Comparison of ENCODE assay signal across 8 mouse cellular contexts in the genomic region with DNA sequence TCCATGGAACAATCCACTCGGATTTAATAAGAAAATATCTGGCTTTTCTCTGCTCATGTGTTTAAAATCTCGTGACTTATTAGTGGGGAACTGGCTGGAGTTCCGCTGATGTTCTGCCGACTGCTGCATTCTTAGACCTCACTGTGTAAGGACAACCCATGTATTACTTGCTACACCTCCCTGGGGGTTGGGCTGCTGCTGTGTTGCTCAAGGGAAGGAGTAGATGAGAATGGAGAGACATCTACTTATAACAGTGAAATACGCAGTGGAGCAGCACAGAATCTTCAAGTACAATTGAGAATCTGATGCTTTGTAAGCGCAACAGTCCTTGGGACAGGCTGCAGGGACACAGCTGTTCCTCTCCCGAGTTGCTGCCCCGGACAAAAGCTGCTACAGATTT.
DNase-seq lines count a peak whose midpoint lies in the region; ATAC-seq lines count a peak whose summit lies in the region.

No protein-coding gene starts in this region.

- no peak for ATAC-seq in limb, embryonic 12.5 days (ENCODE audit: insufficient number of reproducible peaks, insufficient read depth, low FRiP score, low TSS enrichment, low read depth)
- 0 out of 2 replicates have a peak, but pooled peaks have one; percentile 34 for ATAC-seq in forebrain, embryonic 12.5 days (ENCODE audit: low FRiP score)
- 0 out of 2 replicates have a peak, but pooled peaks have one; percentile 44 for ATAC-seq in midbrain, embryonic 12.5 days (ENCODE audit: low FRiP score, low read depth)

- H3K4me2 ChIP-seq in limb, embryonic 12.5 days: no peak overlapping the region
- H3K4me2 ChIP-seq in forebrain, embryonic 12.5 days: peak overlapping the region; percentile 21; the same call in 1 of the 2 replicates
- no peak overlapping the region for H3K4me2 ChIP-seq in midbrain, embryonic 12.5 days (replicated peaks)

- intact Hi-C loops in heart, postnatal 14 days (cut with DNase I): loop anchor here (2.0 kb wide), 1 partner anchor 32 kb away; no protein-coding TSS in a partner anchor
- intact Hi-C loops in left cerebral cortex, postnatal 14 days (cut with DNase I): no loop called here

- H3K36me3 ChIP-seq in limb, embryonic 12.5 days: no peaks in the 10 kb centered on the region
- H3K36me3 ChIP-seq in limb, embryonic 10.5 days: no peaks in the 10 kb centered on the region
- H3K36me3 ChIP-seq in forebrain, embryonic 12.5 days (replicated peaks): no peaks in the 10 kb centered on the region
- H3K36me3 ChIP-seq in midbrain, embryonic 12.5 days: no peaks in the 10 kb centered on the region

- H3K9me3 ChIP-seq in limb, embryonic 12.5 days: no peaks in the 10 kb centered on the region
- H3K9me3 ChIP-seq in limb, embryonic 10.5 days (replicated peaks): no peaks in the 10 kb centered on the region
- no peaks in the 10 kb centered on the region for H3K9me3 ChIP-seq in forebrain, embryonic 12.5 days
- no peaks in the 10 kb centered on the region for H3K9me3 ChIP-seq in midbrain, embryonic 12.5 days

- no peak overlapping the region for H3K9ac ChIP-seq in limb, embryonic 12.5 days (replicated peaks)
- no peak overlapping the region for H3K9ac ChIP-seq in forebrain, embryonic 12.5 days
- H3K9ac ChIP-seq in midbrain, embryonic 12.5 days (replicated peaks): no peak overlapping the region

- DNase-seq in limb, embryonic 10.5 days (ENCODE audit: low spot score): no peak
- peak; percentile 63 to 69 for DNase-seq in heart, postnatal 14 days
- DNase-seq in left cerebral cortex, postnatal 14 days (ENCODE audit: low spot score in 2 of 2): peak; percentile 19 to 50
- peak; percentile 71 for DNase-seq in testis, postnatal 10 days (ENCODE audit: low spot score)
- DNase-seq in cerebellum, adult 8-10 months: no peak

- H3K27ac ChIP-seq in limb, embryonic 12.5 days: peak overlapping the region; percentile 42; the same call in 1 of the 2 replicates
- H3K27ac ChIP-seq in limb, embryonic 10.5 days: no peak overlapping the region
- H3K27ac ChIP-seq in forebrain, embryonic 12.5 days: 0 out of 2 replicates have a peak overlapping the region, but pooled peaks have one; percentile 50
- H3K27ac ChIP-seq in midbrain, embryonic 12.5 days (replicated peaks): peak overlapping the region; percentile 56

- 57% methylated on average over 8 of the region's 8 CpGs for WGBS in limb, embryonic 12.5 days
- 81% methylated on average over 8 of the region's 8 CpGs for WGBS in limb, embryonic 10.5 days
- WGBS in forebrain, embryonic 12.5 days: 36% methylated on average over 8 of the region's 8 CpGs
- WGBS in midbrain, embryonic 12.5 days: 41% methylated on average over 8 of the region's 8 CpGs

- peaks cover 21% of the 10 kb centered on the region for H3K4me1 ChIP-seq in limb, embryonic 12.5 days (replicated peaks)
- peaks cover 11% of the 10 kb centered on the region; the same call in 1 of the 2 replicates for H3K4me1 ChIP-seq in limb, embryonic 10.5 days
- peaks cover 34% of the 10 kb centered on the region for H3K4me1 ChIP-seq in forebrain, embryonic 12.5 days
- peaks cover 33% of the 10 kb centered on the region for H3K4me1 ChIP-seq in midbrain, embryonic 12.5 days

- H3K27me3 ChIP-seq in limb, embryonic 12.5 days: no peaks in the 10 kb centered on the region
- H3K27me3 ChIP-seq in limb, embryonic 10.5 days (ENCODE audit: low read depth, poor library complexity, severe bottlenecking): no peaks in the 10 kb centered on the region
- no peaks in the 10 kb centered on the region for H3K27me3 ChIP-seq in forebrain, embryonic 12.5 days
- H3K27me3 ChIP-seq in midbrain, embryonic 12.5 days: no peaks in the 10 kb centered on the region

- no peak overlapping the region for H3K4me3 ChIP-seq in limb, embryonic 12.5 days (replicated peaks)
- H3K4me3 ChIP-seq in limb, embryonic 10.5 days: no peak overlapping the region
- no peak overlapping the region for H3K4me3 ChIP-seq in forebrain, embryonic 12.5 days (replicated peaks)
- H3K4me3 ChIP-seq in midbrain, embryonic 12.5 days: no peak overlapping the region

Comparison
In these comparisons a context has a peak if more than half of its experiments do, and no peak if none do; other contexts are left out.
1. DNase-seq: peak in heart, postnatal 14 days (2 of 2), left cerebral cortex, postnatal 14 days (2 of 2) and testis, postnatal 10 days (single experiment); none in limb, embryonic 10.5 days (single experiment) and cerebellum, adult 8-10 months (single experiment).